Mouse (Mus musculus): ENCODE measurements around the gene Grin2c.

Grin2c gene

DNA sequence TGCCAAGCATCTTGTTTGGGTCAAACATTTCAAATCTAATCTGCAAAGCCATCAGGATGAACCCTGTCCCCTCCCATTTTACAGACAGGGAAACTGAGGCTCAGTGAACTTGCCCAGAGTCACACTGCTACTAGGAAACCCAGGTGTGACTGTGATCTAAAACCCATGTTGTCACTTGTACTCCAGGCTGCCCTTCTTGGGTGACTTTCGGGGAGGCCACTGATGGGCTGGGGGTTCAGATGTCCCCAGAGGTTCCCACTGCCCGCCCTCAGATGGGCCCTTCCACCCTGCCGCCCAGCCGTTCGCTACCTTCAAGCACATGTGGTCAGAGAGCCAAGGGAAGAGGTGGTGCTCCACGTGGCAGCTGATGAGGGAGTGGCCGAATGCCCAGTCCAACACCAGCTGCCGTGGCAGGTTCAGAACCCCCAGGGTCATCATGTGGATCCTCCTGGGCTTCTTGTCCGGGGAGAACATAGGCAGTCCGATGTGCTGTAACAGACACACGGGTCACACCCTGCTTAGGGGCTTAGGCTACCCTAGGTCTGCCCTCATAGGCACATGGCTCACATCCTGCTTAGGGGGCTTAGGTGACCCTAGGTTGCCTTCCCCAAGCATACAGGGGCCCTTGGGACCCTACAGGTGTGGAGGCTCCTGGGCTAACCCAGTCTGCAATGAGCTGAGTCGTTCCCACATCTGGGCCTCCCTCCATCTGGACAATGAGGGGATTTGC, 17.0 kb upstream of the Grin2c start:
- DNase-seq (ENCODE audit: low spot score in 2 of 2): no peak

DNA sequence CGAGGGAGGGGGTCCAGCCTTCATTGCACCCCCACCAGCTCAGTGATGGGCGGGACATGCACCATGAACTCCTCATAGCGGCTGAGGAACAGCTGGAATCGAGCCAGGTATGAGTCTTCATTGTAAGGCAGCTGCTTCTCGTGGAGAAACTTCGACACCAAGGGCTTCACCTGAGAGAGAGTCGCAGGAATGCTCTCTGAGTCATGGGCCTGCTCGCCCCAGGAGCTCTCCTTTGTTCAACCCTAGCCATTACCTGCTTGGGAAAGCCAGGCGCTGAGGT, 16.4 kb upstream of the Grin2c start:
- DNase-seq (ENCODE audit: low spot score in 2 of 2): no peak

DNA sequence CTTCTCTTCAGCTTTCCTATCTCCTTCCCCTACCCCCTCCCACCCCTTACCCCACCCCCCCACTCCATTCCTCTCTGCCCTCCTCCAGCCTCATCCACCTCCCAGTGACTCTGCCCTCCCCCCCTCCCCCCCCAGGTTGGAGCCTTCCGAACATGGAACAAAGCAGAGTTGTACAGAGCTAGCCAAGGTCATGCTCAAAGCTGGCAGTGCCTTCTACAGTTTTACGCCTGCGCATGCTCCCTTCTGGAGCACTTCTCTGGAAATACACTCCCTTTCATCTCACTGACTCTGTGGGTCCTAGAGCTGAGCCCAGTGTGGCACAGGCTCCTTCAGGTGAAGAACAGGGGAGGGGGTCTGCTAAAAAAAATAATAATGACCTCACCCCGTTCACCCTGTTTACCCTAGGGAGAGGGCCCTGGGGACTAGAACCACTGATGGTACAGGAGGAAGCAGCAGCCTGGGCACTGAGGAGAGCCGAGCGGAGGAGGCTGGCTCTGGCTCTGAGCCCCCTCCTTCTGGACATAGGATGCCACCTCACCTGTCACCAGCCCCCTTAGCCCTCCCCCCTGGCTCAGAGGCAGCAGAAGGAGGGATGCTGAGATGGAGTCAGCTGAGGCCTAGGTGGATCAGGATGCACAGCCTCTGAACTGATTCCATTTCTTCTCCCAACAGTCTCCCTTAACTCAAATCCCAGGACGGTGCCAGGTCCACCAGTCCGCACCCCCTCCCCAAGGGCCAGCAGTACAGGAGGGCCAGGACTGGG, 15.9 kb upstream of the Grin2c start:
- no peak for DNase-seq (ENCODE audit: low spot score in 2 of 2)

DNA sequence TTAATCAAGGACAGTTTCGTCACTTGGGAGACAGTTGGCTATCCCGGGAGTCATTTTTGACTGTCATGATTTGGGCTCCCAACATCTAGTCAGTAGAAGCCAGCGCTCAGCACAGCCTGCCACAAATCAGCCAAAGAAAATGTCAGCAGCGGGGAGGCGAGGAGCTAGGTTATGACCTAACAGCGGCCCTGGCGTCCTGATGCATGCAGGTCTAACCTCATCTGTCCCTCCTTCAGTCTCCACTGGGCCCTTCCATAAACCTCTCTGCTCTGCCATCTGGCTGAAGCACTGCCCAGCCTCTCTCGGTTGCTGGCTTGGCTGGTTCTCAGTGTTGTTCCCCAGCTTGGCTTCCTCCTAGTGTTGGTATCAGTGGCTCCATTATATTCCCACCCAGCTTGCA, 15.3 kb upstream of the Grin2c start:
- no peak for DNase-seq (ENCODE audit: low spot score in 2 of 2)

DNA sequence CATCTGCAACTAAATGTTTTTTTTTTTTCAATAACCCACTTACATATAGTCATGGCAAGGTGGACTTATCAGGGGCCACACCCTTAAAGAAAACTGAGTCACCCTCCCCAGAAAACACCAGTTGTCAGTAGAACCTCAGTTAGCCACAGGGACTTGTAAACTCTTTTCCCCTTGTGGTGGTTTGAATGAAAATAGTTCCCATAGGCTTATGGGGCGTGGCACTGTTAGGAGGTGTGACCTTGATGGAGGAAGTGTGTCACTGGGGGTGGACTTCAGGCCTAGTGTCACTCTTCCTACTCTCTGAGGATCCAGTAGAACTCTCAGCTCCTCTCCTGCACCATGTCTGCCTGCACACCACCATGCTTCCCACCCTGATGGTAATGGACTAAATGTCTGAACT, 12.7 kb upstream of the Grin2c start:
- no peak for DNase-seq (ENCODE audit: low spot score in 2 of 2)

DNA sequence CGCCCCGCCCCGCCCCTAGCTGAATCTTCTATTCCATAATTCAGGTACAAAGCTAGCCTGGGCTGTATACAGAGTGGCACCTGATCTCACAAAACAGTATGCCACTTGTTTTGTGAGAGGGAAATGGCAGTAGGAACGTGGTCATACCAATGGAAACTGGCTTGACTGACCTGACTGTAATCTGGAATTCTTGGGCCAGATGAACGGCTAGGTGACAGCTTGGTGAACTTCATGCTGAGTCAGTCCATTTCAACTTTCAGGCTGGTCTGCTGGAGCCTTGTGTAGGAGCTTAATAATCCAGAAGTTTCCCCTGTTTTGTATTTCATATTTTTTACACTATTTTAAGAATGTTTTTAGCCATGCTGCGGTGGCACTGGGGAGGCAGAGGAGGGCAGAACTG, 11.1 kb upstream of the Grin2c start:
- DNase-seq (ENCODE audit: low spot score in 2 of 2): no peak

DNA sequence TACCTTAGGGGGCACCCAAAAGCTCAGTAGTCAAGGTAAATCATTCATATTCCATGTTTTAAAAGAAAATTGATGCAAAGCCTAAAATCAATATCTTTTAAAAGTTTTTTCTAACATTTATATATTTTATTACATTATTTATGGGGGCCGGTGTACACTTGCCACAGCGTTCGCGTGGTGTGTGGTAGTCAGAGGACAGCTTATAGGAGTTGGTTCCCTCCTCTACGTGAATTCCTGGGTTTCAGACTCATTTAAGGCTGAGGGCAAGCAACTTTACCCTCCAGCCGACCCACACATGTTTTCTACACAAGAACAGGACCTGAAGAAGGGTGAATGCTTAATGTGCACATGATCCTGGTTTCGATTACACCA, 10.5 kb upstream of the Grin2c start:
- no peak for DNase-seq (ENCODE audit: low spot score in 2 of 2)

DNA sequence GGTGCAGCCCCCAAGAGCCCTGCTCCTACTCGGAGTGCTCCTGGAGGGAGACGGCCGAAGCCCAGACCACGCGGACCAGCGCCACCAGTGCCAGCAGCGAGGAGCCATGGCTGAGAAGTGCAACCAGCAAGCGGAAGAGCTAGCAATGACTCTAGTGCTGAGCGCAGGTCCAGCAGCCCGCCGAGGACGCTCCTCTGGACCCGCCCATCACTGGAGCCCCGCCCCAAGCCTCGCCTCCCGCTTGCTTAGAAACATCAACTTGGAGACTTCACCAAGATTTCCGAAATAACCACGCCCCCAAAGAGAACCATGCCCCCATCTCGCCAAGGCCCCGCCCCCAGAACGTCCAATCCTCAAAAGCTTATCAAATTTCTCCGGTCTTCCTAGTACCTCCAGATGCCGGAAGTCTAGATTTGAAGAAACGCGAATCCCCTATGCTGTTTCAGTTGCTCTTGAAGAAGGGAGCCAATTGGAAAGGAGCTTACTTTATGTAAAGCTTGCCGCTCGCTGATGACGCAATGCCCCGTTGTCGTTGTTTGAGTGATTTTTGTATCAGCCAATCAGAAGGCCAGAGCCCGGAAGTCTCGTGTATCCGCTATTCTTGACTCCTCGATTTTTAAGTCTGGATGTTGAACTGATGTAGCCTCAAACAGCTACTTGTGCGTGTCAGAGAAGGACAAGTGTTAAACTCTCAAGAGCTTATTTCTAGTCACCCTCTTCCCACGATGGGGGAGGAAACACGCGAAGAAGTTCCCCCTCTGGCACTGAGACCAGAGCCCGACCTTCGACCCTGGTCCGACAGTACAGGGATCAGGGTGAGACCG, 9.9 kb upstream of the Grin2c start, which contains the start of gene Fdxr:
TSS of gene Fdxr (minus strand) at position 271 of the 824 bp plus-strand sequence.
- peak; percentile 94 for DNase-seq (ENCODE audit: low spot score in 2 of 2)

DNA sequence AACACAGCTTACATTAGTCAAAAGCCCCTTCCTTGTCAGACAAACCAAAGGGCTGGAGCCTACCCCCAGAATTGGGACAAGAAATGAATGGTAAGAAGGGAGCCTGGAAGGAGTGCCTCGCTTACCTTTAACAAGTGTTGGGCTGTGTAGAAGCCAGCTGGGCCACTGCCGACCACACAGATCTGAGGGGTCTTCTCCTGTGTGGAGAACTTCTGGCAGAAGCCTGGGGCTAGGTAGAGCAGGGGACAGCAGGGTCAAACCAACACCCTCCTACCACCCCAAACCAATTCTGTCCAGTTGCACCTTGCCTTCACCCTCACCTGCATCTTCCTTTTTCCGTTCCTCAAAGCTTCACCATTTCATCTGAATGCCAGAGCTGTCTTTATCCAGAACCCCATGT, 8.9 kb upstream of the Grin2c start:
- no peak for DNase-seq (ENCODE audit: low spot score in 2 of 2)

DNA sequence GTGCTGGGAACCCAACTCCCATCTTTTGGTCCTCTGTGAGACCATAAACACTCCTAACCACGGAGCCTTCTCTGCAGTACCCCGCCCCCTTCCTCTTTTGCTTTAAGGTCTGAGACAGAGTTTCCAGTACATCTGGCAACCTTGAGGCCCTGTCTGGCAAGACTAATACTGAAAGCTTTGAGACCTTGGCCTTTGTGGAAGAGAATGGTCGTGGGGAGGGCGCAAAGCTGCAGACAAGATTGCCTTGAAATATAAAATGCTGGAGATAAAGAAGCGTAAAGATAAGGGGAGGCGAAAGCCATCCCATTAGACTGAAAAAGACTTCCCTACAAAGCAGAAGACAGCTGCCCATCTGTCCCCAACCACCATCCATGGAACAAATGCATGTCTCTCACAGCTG, 8.5 kb upstream of the Grin2c start:
- DNase-seq (ENCODE audit: low spot score in 2 of 2): no peak

DNA sequence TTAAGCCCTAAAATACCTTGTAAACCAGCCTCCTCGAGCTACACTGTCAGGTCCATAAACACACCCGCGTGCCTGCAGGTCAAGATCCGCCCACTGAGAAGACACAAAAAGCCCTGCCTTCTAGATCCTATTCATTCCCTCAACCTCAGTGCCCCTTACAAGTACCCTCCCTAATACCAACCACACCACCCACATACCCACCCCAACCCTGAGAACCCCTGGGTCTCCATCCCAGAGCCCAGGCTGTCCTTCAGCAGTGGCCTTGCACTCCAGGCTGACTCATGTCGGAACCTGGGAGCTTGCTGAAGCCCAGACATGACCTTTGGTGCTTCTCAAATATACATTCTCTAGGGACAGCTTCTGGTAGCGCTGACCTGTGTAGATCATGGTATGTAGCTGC, 7.7 kb upstream of the Grin2c start:
- no peak for DNase-seq (ENCODE audit: low spot score in 2 of 2)

DNA sequence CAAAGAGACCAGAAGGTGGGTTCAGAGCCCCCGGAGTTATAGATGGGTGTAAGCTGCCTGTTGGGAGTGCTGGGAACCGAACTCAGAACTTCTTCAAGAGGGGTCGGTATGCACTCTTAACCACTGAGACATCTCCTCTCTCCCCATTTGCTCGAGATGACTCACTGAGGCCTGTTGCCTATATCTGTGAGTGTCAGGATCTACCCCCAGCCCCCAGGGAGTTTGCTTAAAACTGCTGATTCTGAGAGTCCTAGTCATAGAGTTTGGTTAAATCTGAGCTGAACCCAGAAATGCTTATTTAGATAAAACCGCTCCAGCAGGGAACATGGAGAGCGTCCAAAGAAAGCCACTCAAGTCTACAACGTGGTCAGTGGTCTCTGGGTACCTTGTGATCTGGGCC, 7.1 kb upstream of the Grin2c start:
- no peak for DNase-seq (ENCODE audit: low spot score in 2 of 2)

DNA sequence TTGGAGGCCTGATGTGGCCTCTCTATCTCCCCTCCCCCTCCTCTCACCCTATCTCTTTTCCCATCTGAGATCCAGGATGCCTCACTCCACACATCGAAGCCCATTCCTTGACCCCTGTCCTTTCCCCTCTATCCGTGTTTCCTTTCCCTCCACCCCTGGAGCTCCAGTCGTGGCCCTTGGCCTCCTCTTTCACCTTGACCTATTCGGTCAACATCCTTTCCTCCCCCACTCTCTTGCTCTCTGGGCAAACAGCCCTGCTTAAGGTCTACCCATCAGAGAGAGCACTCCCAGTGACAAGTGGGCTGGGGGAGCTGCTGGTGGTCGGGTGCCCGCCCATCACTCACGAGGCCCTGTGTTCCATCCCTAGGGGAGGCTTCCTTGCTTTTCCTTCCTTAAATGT, 6.7 kb upstream of the Grin2c start:
- DNase-seq (ENCODE audit: low spot score in 2 of 2): no peak

DNA sequence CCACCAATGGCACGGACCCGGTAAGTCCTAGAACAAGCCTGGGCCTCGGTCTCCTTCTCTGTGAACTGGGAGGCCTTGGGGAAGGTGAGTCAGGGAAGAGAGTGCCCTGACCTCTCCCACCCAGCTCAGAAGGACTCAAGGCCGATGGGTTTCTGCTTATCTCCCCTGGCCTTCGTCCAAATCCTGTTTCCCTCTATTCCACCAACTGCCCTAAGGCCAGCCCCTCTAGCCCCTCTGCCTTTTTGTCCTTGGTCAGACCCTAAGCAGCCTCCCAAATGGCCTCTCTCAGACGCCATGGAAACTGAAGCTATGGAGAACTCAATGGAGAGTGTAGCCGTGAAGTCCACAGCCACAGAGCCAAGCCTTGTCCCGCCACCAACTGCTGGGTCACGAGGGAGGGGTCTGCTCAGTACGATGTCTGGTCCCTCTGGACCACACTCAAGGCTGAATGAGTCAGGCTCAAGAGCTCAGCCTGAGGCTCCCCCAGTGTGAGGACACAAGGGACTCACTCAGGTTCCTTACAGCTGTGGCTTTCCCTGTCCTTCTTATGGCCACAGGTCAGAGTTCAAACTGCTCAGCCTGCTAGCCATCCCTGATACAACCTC, 6.0 kb upstream of the Grin2c start:
- DNase-seq (ENCODE audit: low spot score in 2 of 2): no peak

DNA sequence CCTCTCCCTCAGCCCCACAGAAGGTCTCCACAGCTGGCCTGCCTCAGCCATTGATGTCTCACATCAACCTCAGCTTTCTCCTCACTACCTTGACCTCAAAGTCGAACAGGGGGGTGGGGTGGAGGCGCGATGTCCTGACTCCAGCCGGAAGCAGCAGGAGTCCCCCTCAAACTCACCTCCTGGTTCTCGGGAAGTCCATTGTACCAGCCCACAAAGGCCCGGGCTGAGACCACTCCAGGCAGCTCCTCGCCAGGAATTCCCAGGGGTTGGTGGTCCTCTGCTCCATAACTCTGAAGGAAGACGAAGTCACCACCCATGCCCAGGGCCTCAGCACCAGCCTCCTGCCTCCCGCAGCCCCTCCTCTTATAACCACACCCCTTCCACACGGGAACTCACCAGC, 4.4 kb upstream of the Grin2c start:
- DNase-seq (ENCODE audit: low spot score in 2 of 2): no peak

DNA sequence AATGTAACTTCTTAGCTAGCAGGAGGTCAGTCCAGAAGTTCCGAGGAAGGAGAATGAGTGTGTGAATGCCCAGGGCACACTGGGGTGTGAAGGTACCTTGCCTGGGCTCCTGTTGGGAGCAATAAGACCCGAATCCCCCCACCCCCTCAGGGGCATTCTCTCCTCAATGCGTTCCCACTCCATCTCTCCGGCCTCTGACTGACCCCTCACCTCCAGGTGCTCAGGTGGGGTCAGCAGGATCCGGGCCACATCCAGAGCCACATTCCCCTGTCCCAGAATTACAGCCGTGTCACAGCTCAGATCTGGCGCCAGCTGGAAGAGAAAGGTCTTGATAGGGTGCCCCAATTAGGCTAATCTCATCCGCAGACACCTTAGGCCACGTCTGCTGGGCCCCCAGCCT, 4.0 kb upstream of the Grin2c start:
- no peak for DNase-seq (ENCODE audit: low spot score in 2 of 2)

DNA sequence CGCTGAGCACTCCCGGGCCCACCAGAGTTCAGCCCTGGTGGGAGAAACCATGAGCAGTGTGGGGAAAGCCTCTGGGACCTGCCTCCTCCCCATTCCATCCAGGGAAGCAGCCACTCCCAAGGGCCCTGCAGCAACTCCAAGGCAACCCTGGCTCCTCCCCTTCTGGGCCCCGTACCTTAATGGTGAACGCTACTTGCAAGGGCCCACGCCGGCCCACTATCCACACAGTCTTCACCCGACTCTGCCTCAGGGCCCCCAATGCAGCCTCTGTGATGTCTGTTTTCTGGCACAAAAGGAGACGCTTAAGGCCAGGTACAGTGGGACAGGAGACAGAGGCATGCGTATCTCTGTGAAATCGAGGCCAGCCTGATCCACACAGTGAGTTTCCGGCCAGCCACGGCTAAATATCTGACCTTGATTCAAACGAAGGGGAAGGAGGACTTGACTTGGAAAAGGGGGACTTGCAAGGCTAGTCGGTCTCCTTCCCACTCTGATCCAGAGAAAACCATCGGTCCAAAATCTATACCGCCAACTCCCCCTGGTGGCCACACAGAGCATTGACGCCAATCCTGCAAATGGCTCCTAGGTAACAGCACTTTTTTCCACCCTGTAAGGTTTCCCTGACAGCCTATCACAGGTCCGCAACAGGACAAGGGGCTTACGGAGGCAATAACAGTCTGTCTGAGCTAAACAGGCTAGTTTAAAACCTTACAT, 3.3 kb upstream of the Grin2c start:
- peak in 1 of 2 experiments; percentile 47 for DNase-seq (ENCODE audit: low spot score in 2 of 2)

DNA sequence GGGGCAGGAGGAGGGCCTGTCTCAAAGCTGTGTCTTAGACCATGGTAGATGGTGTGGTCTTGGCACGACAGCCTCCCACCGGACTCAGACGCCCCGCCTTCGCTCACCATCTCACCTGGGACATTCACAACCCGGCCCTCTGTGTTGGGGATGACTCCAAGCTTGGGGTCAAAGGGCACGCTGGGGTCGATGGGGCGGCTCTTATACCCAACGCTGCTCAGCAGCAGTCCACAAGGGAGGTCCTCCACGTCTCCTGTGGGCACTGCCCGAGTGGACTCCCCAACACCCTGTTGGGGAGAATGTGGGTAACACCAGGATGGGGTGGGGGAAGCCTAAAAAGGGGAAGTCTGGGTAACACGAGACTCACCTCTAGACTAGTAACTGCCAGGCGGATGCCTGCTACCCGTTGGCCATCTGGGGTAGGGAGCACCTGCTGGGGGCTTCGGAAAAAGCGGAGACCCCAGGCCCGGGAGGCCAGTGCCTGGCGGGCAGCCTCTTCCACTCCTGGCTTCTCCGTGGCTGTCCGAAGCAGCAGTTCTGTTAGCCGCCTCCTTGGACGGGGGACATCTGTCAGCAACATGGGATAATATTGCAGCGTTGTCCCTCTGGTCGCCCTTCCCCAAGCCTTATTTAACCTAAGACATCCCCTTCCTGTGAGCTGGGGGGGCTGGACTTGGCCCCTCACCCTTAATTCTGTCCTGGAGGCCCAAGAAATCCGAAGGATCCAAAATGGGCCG, 2.5 kb upstream of the Grin2c start:
- DNase-seq (ENCODE audit: low spot score in 2 of 2): no peak

DNA sequence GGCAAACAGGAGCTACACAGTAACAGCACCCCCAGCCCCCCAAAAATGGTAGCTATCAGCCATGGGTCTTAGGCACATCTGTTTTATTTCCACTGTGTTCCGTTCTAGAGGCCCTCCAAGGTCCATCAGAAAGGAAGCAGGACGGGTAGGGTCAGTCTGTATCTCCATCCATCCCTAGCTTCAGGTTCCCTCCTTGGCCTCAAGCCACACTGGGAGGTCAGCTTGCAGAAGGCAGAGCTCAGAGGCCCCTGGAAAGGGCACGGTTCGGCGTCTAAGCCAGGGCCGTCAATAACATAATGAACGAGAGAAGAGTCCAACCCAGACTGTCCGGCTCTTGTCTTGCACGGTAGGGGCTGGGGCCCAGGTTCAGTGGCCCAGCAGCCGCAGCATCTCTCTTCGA, 915 bp upstream of the Grin2c start:
- DNase-seq (ENCODE audit: low spot score in 2 of 2): no peak

DNA sequence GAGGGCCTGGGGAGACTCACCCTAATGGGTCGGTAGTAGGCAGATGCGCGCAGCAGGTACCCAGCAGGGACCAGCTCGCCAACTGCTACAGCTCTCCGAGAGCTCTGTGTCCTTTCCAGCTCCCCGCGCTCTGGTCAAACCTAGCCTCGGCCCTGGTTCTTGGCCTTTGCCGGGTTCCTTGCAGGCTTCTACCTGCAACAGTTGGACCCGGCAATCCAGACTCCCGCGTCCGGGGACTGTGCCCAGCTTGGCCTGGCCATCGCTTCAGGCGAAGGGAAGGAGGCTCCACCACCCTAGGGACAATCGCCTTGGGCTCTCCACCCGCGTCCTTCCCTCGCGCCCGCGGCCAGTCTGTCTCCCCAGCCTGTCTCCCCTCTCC, 654 bp downstream of the Grin2c start:
- no peak for DNase-seq (ENCODE audit: low spot score in 2 of 2)

DNA sequence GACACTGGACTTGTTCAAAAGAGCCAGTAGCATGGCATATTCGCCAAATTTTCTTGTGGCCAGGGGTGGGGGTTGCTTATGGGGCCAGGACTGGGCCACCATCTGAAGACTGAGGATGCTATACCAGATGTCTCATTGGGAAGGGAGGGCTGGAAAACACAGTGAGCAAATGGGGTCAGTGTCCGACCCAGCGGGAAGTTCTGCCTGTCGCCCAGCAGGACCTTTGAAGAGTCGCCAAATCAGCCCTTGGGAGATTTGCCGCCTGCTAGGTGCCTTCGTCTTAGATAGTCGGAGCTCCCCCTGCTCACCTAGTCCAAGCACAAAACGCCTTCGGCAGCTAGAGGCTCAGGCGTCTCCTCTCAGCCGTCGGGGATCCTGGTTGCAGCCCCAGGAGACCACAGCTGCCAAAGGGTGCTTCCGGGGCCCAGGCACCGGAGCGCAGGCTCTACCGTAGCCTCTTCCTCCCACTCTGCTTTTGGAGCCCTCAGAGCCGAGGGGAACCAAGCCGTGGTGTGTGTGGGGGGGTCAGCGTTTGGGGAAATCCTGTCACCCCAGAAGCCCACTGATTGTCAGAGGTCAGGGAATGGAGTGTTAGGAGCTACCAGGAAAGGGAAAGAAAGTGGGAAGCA, 1.2 kb downstream of the Grin2c start:
- no peak for DNase-seq (ENCODE audit: low spot score in 2 of 2)
